Mouse (Mus musculus): ENCODE data around the gene Ubap1l.

DNA sequence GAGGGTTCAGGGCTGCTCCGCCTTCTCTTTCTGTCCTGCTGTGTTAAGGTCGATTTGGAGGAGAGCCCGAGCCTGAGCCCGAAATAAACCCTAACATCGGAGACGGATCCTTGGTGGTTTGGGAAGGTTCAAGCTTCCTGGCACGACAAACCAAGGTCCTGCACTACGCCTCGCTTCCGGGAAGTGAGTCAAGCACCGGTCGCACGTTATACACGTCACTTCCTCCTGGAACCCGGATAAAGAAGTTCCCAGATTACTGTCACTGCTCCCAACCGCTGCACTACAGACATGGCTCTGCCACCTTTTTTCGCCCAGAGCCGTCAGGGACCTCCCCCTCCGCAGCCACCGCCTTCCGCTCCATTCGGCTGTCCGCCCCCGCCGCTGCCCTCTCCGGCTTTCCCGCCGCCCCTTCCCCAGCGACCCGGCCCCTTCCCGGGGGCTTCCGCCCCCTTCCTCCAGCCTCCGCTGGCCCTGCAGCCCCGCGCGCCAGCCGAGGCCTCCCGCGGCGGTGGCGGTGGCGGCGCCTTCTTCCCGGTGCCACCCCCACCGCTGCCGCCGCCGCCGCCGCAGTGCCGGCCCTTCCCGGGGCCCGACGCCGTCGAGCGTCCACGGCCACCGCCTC lies 14.9 kb upstream of the Ubap1l start, which contains the start of gene Pdcd7:
- TF ChIP-seq CTCF (IDR thresholded peaks at IDR 0.05; ENCODE audit: borderline replicate concordance, insufficient read depth, low read length) (no peak), POLR2A (IDR thresholded peaks at IDR 0.05; ENCODE audit: low read depth, low read length) (peak; percentile 85)

Data from embryonic fibroblast, embryonic 13.5 days (primary cell).